ENCODE assay signal across 8 mouse cellular contexts in genomic region chr3:66978457-66979381, GRCm38 (mm10). TPM values are rescaled to one million over a fixed set of nuclear protein-coding genes. Genes with fewer than 3 reads are reported as not detected.
DNase-seq lines count a peak whose midpoint lies in the region; ATAC-seq lines count a peak whose summit lies in the region.

No protein-coding gene starts in this region.

- under 1% methylated on average over 45 of the region's 45 CpGs for WGBS in forebrain, embryonic 16.5 days
- under 1% methylated on average over 45 of the region's 45 CpGs for WGBS in hindbrain, embryonic 16.5 days
- under 1% methylated on average over 45 of the region's 45 CpGs for WGBS in neural tube, embryonic 11.5 days

- H3K9me3 ChIP-seq in forebrain, embryonic 16.5 days (ENCODE audit: control insufficient read depth, low read length) = no peaks in the 10 kb centered on the region
- no peaks in the 10 kb centered on the region for H3K9me3 ChIP-seq in hindbrain, embryonic 16.5 days (ENCODE audit: control insufficient read depth, low read length)
- H3K9me3 ChIP-seq in neural tube, embryonic 11.5 days (ENCODE audit: control insufficient read depth, low read length) = no peaks in the 10 kb centered on the region

- peak; percentile 18 for DNase-seq in cerebellum, adult 9-10 months
- no peak for DNase-seq in cerebellum, adult 11 months
- peak; percentile 26 for DNase-seq in ZHBTc4 (ENCODE audit: low read depth, low spot score)
- DNase-seq in neural tube, embryonic 11.5 days (ENCODE audit: low spot score) = peak; percentile 53
- no peak for DNase-seq in thymus, postnatal 4 days
- no peak for DNase-seq in thymus, postnatal 0 days (ENCODE audit: low spot score)

- no peaks in the 10 kb centered on the region for H3K36me3 ChIP-seq in forebrain, embryonic 16.5 days (ENCODE audit: control insufficient read depth, insufficient read depth)
- H3K36me3 ChIP-seq in hindbrain, embryonic 16.5 days (ENCODE audit: control insufficient read depth, insufficient read depth, low read length) = no peaks in the 10 kb centered on the region
- H3K36me3 ChIP-seq in neural tube, embryonic 11.5 days (ENCODE audit: control insufficient read depth, insufficient read depth, low read length) = no peaks in the 10 kb centered on the region

- peaks cover 54% of the 10 kb centered on the region for H3K27me3 ChIP-seq in forebrain, embryonic 16.5 days (replicated peaks; ENCODE audit: control insufficient read depth, insufficient read depth, low read length)
- H3K27me3 ChIP-seq in hindbrain, embryonic 16.5 days (replicated peaks; ENCODE audit: control insufficient read depth, insufficient read depth, low read length) = peaks cover 46% of the 10 kb centered on the region
- H3K27me3 ChIP-seq in neural tube, embryonic 11.5 days (ENCODE audit: control insufficient read depth, insufficient read depth, low read length) = peaks cover 86% of the 10 kb centered on the region

- ATAC-seq in forebrain, embryonic 16.5 days = peak; percentile 9; the same call in 1 of the 2 replicates
- ATAC-seq in hindbrain, embryonic 16.5 days = no peak
- no peak for ATAC-seq in neural tube, embryonic 11.5 days (ENCODE audit: insufficient read depth, low FRiP score, low TSS enrichment)

- H3K4me3 ChIP-seq in forebrain, embryonic 16.5 days (replicated peaks; ENCODE audit: low read length) = no peak overlapping the region
- peak overlapping the region; percentile 28 for H3K4me3 ChIP-seq in hindbrain, embryonic 16.5 days (ENCODE audit: low read length)
- H3K4me3 ChIP-seq in neural tube, embryonic 11.5 days (ENCODE audit: low read depth, low read length) = peak overlapping the region; percentile 19; the same call in 1 of the 2 replicates

- H3K9ac ChIP-seq in forebrain, embryonic 16.5 days (replicated peaks; ENCODE audit: low read depth, low read length) = no peak overlapping the region
- peak overlapping the region; percentile 27; the same call in 1 of the 2 replicates for H3K9ac ChIP-seq in hindbrain, embryonic 16.5 days (ENCODE audit: low read depth, low read length)
- peak overlapping the region; percentile 37; the same call in 1 of the 2 replicates for H3K9ac ChIP-seq in neural tube, embryonic 11.5 days (ENCODE audit: low read length)

- no peak overlapping the region for H3K4me2 ChIP-seq in forebrain, embryonic 16.5 days (ENCODE audit: low read length)
- H3K4me2 ChIP-seq in hindbrain, embryonic 16.5 days (ENCODE audit: low read length) = peak overlapping the region; percentile 33
- peak overlapping the region; percentile 30 for H3K4me2 ChIP-seq in neural tube, embryonic 11.5 days (ENCODE audit: low read depth)

- peaks cover 21% of the 10 kb centered on the region for H3K4me1 ChIP-seq in forebrain, embryonic 16.5 days (replicated peaks; ENCODE audit: control insufficient read depth, insufficient read depth, low read length)
- H3K4me1 ChIP-seq in hindbrain, embryonic 16.5 days (ENCODE audit: control insufficient read depth, insufficient read depth, low read depth, low read length) = peaks cover 10% of the 10 kb centered on the region
- H3K4me1 ChIP-seq in neural tube, embryonic 11.5 days (ENCODE audit: control insufficient read depth, insufficient read depth, low read length) = peaks cover 3% of the 10 kb centered on the region; the same call in 1 of the 2 replicates

- H3K27ac ChIP-seq in forebrain, embryonic 16.5 days (ENCODE audit: low read length) = no peak overlapping the region
- peak overlapping the region; percentile 6; the same call in 1 of the 2 replicates for H3K27ac ChIP-seq in hindbrain, embryonic 16.5 days (ENCODE audit: low read depth, low read length)
- no peak overlapping the region for H3K27ac ChIP-seq in neural tube, embryonic 11.5 days (ENCODE audit: low read depth, low read length)

RNA-seq across cellular contexts. Expression of gene Rsrc1, which starts 2.5 kb away (rescaled TPM):
- 24.3 and 26.3 TPM in 2 replicates for polyA plus RNA-seq in forebrain, embryonic 16.5 days (2015; fragmentation: Nextera tagmentation; extraction: Ambion mirVana)
- 30.4 and 31.5 TPM in 2 replicates for polyA plus RNA-seq in hindbrain, embryonic 16.5 days (2015; fragmentation: Nextera tagmentation; extraction: Ambion mirVana)
- polyA plus RNA-seq in neural tube, embryonic 11.5 days (2014; fragmentation: Nextera tagmentation; extraction: Ambion mirVana) = 42.1 and 43.2 TPM in 2 replicates
- polyA plus RNA-seq in thymus, postnatal 0 days (2015; fragmentation: Nextera tagmentation; extraction: Ambion mirVana) = 25.3 and 31.9 TPM in 2 replicates

RNA-seq across cellular contexts. Expression of gene Shox2, which starts 2.9 kb away (rescaled TPM):
- polyA plus RNA-seq in forebrain, embryonic 16.5 days (2015; fragmentation: Nextera tagmentation; extraction: Ambion mirVana) = 1.0 TPM in 2 replicates
- 17.5 and 23.5 TPM in 2 replicates for polyA plus RNA-seq in hindbrain, embryonic 16.5 days (2015; fragmentation: Nextera tagmentation; extraction: Ambion mirVana)
- polyA plus RNA-seq in neural tube, embryonic 11.5 days (2014; fragmentation: Nextera tagmentation; extraction: Ambion mirVana) = 18.1 and 20.9 TPM in 2 replicates
- polyA plus RNA-seq in thymus, postnatal 0 days (2015; fragmentation: Nextera tagmentation; extraction: Ambion mirVana) = 0.13 and 0.16 TPM in 2 replicates

Comparison
In these comparisons a context has a peak if more than half of its experiments do, and no peak if none do; other contexts are left out.
1. DNase-seq: peak in cerebellum, adult 9-10 months (single experiment), ZHBTc4 (single experiment) and neural tube, embryonic 11.5 days (single experiment); none in cerebellum, adult 11 months (single experiment), thymus, postnatal 4 days (single experiment) and thymus, postnatal 0 days (single experiment).